Mouse (Mus musculus) embryonic facial prominence, embryonic 12.5 days (tissue): Measurements from ENCODE around the gene Gm8297. TPM values are rescaled to one million over a fixed set of nuclear protein-coding genes. Genes with fewer than 3 reads are reported as not detected.
"Not testable (repeated sequence)": the region's sequence is repeated elsewhere in the genome, so short reads cannot be mapped to it uniquely, and the experiment has no call there.

Source experiments
- ATAC-seq: fragments of 200-750 bp; cut with Nextera tagmentation; 2 replicates; pipeline ENCODE4 v1.8.0; 2017; ENCODE audit not compliant: insufficient number of reproducible peaks, insufficient read depth, low FRiP score, low TSS enrichment
- H3K27ac ChIP-seq: fragments of 300-500 bp; sonication (generic); 2 replicates; pipeline ENCODE4 v1.5.1; 2016; ENCODE audit warnings: mild to moderate bottlenecking
- H3K27me3 ChIP-seq: fragments of 300-500 bp; sonication (generic); 2 replicates; pipeline ENCODE4 v1.6.1; 2016; ENCODE audit warnings: mild to moderate bottlenecking, moderate library complexity
- H3K36me3 ChIP-seq: fragments of 300-500 bp; sonication (generic); 2 replicates; pipeline ENCODE4 v1.6.1; 2016; ENCODE audit warnings: mild to moderate bottlenecking
- H3K4me1 ChIP-seq: fragments of 300-500 bp; sonication (generic); 2 replicates; pipeline ENCODE4 v1.6.1; 2016
- H3K4me2 ChIP-seq: fragments of 300-500 bp; sonication (generic); replicated peaks from 2 replicates; pipeline ENCODE4 v1.6.1; 2016; ENCODE audit warnings: mild to moderate bottlenecking, moderate library complexity
- H3K4me3 ChIP-seq: fragments of 300-500 bp; sonication (generic); 2 replicates; pipeline ENCODE4 v1.5.1; 2016; ENCODE audit warnings: mild to moderate bottlenecking
- H3K9ac ChIP-seq: fragments of 300-500 bp; sonication (generic); 2 replicates; pipeline ENCODE4 v1.6.1; 2016; ENCODE audit warnings: mild to moderate bottlenecking, moderate library complexity
- H3K9me3 ChIP-seq: fragments of 300-500 bp; sonication (generic); 2 replicates; pipeline ENCODE4 v1.6.1; 2016; ENCODE audit warnings: mild to moderate bottlenecking, moderate library complexity
- WGBS: fragments of 180-500 bp; shearing (Covaris S2); methylation state at CpG from one replicate; pipeline ENCODE4 v1.1.7; 2016; 5-methylcytosine and 5-hydroxymethylcytosine counted together
- polyA plus RNA-seq: library from polyadenylated mRNA; unstranded; fragments of >200 nt; fragmentation: Nextera tagmentation; extraction: Ambion mirVana; gene quantifications from 2 replicates; pipeline ENCODE4 v1.2.1, GENCODE M21; 2016

Gm8297 gene
- polyA plus RNA-seq, result not detected in 2 replicates

DNA sequence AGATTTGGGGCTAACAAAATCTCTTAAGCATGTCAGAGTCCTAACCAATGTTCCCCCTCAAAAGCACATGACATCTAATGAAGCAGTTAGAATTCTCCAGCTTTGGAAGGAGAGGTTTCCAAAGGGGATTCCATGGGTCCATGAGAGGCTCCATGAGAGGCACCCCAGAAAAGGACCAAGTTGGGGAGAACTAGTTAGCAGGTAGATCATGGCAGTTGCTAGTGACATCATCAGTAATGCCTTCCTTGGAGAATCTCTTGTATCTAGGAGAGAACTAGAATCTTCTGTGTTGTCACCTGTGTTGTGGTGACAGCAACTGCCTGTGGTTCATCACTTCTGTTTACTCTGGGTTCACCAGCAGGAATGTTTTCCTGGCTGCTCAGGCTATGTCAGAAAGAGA is at the start of gene Gm8297:
Gene Gm8297, plus strand, starts transcription at position 301 of the 400 bp plus-strand sequence.
- ATAC-seq, H3K27ac ChIP-seq, H3K36me3 ChIP-seq, H3K4me3 ChIP-seq, H3K4me1 ChIP-seq, H3K27me3 ChIP-seq, H3K9me3 ChIP-seq, H3K9ac ChIP-seq, H3K4me2 ChIP-seq: not testable (repeated sequence)

DNA sequence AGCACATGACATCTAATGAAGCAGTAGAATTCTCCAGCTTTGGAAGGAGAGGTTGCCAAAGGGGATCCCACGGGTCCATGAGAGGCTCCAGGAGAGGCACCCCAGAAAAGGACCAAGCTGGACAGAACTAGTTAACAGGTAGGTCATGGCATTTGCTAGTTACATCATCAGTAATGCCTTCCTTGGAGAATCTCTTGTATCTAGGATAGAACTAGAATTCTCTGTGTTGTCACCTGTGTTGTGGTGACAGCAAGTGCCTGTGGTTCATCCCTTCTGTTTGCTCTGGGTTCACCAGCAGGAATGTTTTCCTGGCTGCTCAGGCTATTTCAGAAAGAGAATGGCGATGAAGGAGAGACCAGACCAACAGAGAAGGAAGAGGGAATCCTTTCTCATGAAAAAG is 31.9 kb downstream of the Gm8297 start, which contains the start of gene Gm3298:
Gene Gm3298, plus strand, starts transcription at position 301 of the 400 bp plus-strand sequence.
- not testable (repeated sequence) for H3K36me3 ChIP-seq, H3K27me3 ChIP-seq, H3K9me3 ChIP-seq, H3K9ac ChIP-seq, H3K4me2 ChIP-seq, ATAC-seq, H3K4me3 ChIP-seq, H3K27ac ChIP-seq, H3K4me1 ChIP-seq
- 79% methylated on average over 1 of the region's 2 CpGs for WGBS

Other genes with a start within 250 kb of the Gm8297 start
- not detected in 2 replicates for gene Gm9602, start 207.6 kb upstream of the Gm8297 start, polyA plus RNA-seq
- gene Gm3269, start 145.8 kb upstream of the Gm8297 start, polyA plus RNA-seq, result not detected in 2 replicates
- 1.00 and 1.2 TPM in 2 replicates for gene Gm3264, start 128.4 kb upstream of the Gm8297 start, polyA plus RNA-seq
- not detected in 2 replicates for gene Gm3278, start 91.5 kb upstream of the Gm8297 start, polyA plus RNA-seq
- not detected in 2 replicates for gene Gm3298, start 32.0 kb downstream of the Gm8297 start, polyA plus RNA-seq
- not detected in 2 replicates for gene 4930555G01Rik, start 66.7 kb downstream of the Gm8297 start, polyA plus RNA-seq
- gene Gm8281, start 87.1 kb downstream of the Gm8297 start, polyA plus RNA-seq, result 1.6 and 1.8 TPM in 2 replicates
- gene Gm8279, start 147.6 kb downstream of the Gm8297 start, polyA plus RNA-seq, result not detected in 2 replicates
- gene Gm3317, start 180.6 kb downstream of the Gm8297 start, polyA plus RNA-seq, result not detected in 2 replicates
- gene Gm8271, start 201.9 kb downstream of the Gm8297 start, polyA plus RNA-seq, result not detected in 2 replicates